Mouse (Mus musculus) forebrain, embryonic 13.5 days (tissue): Measurements from ENCODE around the gene Iqce. TPM values are rescaled to one million over a fixed set of nuclear protein-coding genes. Genes with fewer than 3 reads are reported as not detected.

Source experiments
- ATAC-seq: fragments of 200-750 bp; cut with Nextera tagmentation; 2 replicates; pipeline ENCODE4 v1.8.0; 2017
- H3K27ac ChIP-seq: fragments of 300-500 bp; sonication (generic); 2 replicates; pipeline ENCODE4 v1.5.1; 2015; ENCODE audit warnings: inconsistent platforms, mild to moderate bottlenecking, moderate library complexity
- H3K27me3 ChIP-seq: fragments of 300-500 bp; sonication (generic); 2 replicates; pipeline ENCODE4 v1.6.1; 2015; ENCODE audit warnings: mild to moderate bottlenecking, inconsistent platforms
- H3K36me3 ChIP-seq: fragments of 300-500 bp; sonication (generic); 2 replicates; pipeline ENCODE4 v1.6.1; 2015; ENCODE audit warnings: mild to moderate bottlenecking, inconsistent platforms; ENCODE audit not compliant: poor library complexity, severe bottlenecking
- H3K4me1 ChIP-seq: fragments of 300-500 bp; sonication (generic); 2 replicates; pipeline ENCODE4 v1.6.1; 2015; ENCODE audit warnings: inconsistent platforms
- H3K4me2 ChIP-seq: fragments of 300-500 bp; sonication (generic); 2 replicates; pipeline ENCODE4 v1.6.1; 2015; ENCODE audit warnings: inconsistent platforms, mild to moderate bottlenecking, moderate library complexity
- H3K4me3 ChIP-seq: fragments of 300-500 bp; sonication (generic); 2 replicates; pipeline ENCODE4 v1.5.1; 2015; ENCODE audit warnings: mild to moderate bottlenecking, inconsistent platforms
- H3K9ac ChIP-seq: fragments of 300-500 bp; sonication (generic); 2 replicates; pipeline ENCODE4 v1.6.1; 2015; ENCODE audit warnings: mild to moderate bottlenecking, inconsistent platforms
- H3K9me3 ChIP-seq: fragments of 300-500 bp; sonication (generic); replicated peaks from 2 replicates; pipeline ENCODE4 v1.6.1; 2016; ENCODE audit warnings: inconsistent platforms
- WGBS: fragments of 180-500 bp; shearing (Covaris S2); methylation state at CpG from one replicate; pipeline ENCODE4 v1.1.7; 2015; 5-methylcytosine and 5-hydroxymethylcytosine counted together
- polyA plus RNA-seq: library from polyadenylated mRNA; unstranded; fragments of >200 nt; fragmentation: Nextera tagmentation; extraction: Ambion mirVana; gene quantifications from 2 replicates; pipeline ENCODE4 v1.2.1, GENCODE M21; 2015

Iqce gene
- 20.1 and 27.6 TPM in 2 replicates for polyA plus RNA-seq

- H3K9ac ChIP-seq = peak within 1 kb of the TSS; percentile 83
- peaks cover 56% of the 10 kb centered on the region for H3K4me1 ChIP-seq
- H3K4me3 ChIP-seq = peak within 1 kb of the TSS; percentile 66
- under 1% methylated on average over 33 of the region's 33 CpGs for WGBS
- H3K36me3 ChIP-seq = peaks cover 20% of the 10 kb centered on the region
- peak; percentile 67 for ATAC-seq
- H3K4me2 ChIP-seq = peak within 1 kb of the TSS; percentile 90
- H3K27ac ChIP-seq = peak within 1 kb of the TSS; percentile 81
- H3K9me3 ChIP-seq = no peaks in the 10 kb centered on the region
- H3K27me3 ChIP-seq = no peaks in the 10 kb centered on the region
Measured at GRCm38 (mm10) chr5:140702103-140702513, at the start of gene Iqce. Gene Iqce, minus strand, starts transcription at chr5:140702378.

- no peak overlapping the region for H3K4me2 ChIP-seq
- peaks cover 10% of the 10 kb centered on the region for H3K4me1 ChIP-seq
- H3K9ac ChIP-seq = no peak overlapping the region
- no peak for ATAC-seq
- H3K36me3 ChIP-seq = peaks cover 15% of the 10 kb centered on the region
- H3K9me3 ChIP-seq = peaks cover 9% of the 10 kb centered on the region
- H3K27me3 ChIP-seq = no peaks in the 10 kb centered on the region
- no peak overlapping the region for H3K4me3 ChIP-seq
- 3% methylated on average over 1 of the region's 2 CpGs for WGBS
- H3K27ac ChIP-seq = no peak overlapping the region
Measured at GRCm38 (mm10) chr5:140750925-140751324, 48.7 kb upstream of the Iqce start.

GRCm38 (mm10) chr5:140749062-140749875 lies 47.1 kb upstream of the Iqce start:
- Histone ChIP-seq H3K27me3 (no peaks in the 10 kb centered on the region), H3K27ac (peak overlapping the region; percentile 12; the same call in 1 of the 2 replicates), H3K9ac (peak overlapping the region; percentile 58), H3K4me3 (peak overlapping the region; percentile 21), H3K4me1 (peaks cover 10% of the 10 kb centered on the region), H3K4me2 (peak overlapping the region; percentile 49), H3K9me3 (peaks cover 9% of the 10 kb centered on the region), H3K36me3 (0 out of 2 replicates have a peak, but pooled peaks cover 6% of the 10 kb centered on the region)
- peak; percentile 75 for ATAC-seq
- 20% methylated on average over 12 of the region's 12 CpGs for WGBS

GRCm38 (mm10) chr5:140748425-140748824 lies 46.2 kb upstream of the Iqce start:
- H3K36me3 ChIP-seq = 0 out of 2 replicates have a peak, but pooled peaks cover 6% of the 10 kb centered on the region
- WGBS = 84% methylated on average over 10 of the region's 10 CpGs
- no peak overlapping the region for H3K4me3 ChIP-seq
- peaks cover 15% of the 10 kb centered on the region for H3K4me1 ChIP-seq
- no peak overlapping the region for H3K27ac ChIP-seq
- ATAC-seq = no peak
- no peaks in the 10 kb centered on the region for H3K27me3 ChIP-seq
- no peak overlapping the region for H3K4me2 ChIP-seq
- no peak overlapping the region for H3K9ac ChIP-seq
- peaks cover 9% of the 10 kb centered on the region for H3K9me3 ChIP-seq

GRCm38 (mm10) chr5:140743706-140744131 lies 41.5 kb upstream of the Iqce start:
- Histone ChIP-seq H3K9ac (0 out of 2 replicates have a peak overlapping the region, but pooled peaks have one; percentile 8), H3K27ac (no peak overlapping the region), H3K27me3 (no peaks in the 10 kb centered on the region), H3K36me3 (no peaks in the 10 kb centered on the region), H3K9me3 (no peaks in the 10 kb centered on the region), H3K4me3 (no peak overlapping the region), H3K4me2 (no peak overlapping the region), H3K4me1 (peaks cover 5% of the 10 kb centered on the region; the same call in 1 of the 2 replicates)
- peak; percentile 13; the same call in 1 of the 2 replicates for ATAC-seq
- WGBS = 31% methylated on average over 12 of the region's 12 CpGs

GRCm38 (mm10) chr5:140741877-140742276 lies 39.7 kb upstream of the Iqce start:
- Histone ChIP-seq H3K4me3 (no peak overlapping the region), H3K36me3 (no peaks in the 10 kb centered on the region), H3K4me2 (no peak overlapping the region), H3K4me1 (0 out of 2 replicates have a peak, but pooled peaks cover 5% of the 10 kb centered on the region), H3K27ac (no peak overlapping the region), H3K9ac (no peak overlapping the region), H3K27me3 (peaks cover 5% of the 10 kb centered on the region), H3K9me3 (no peaks in the 10 kb centered on the region)
- no peak for ATAC-seq

GRCm38 (mm10) chr5:140741040-140741439 lies 38.9 kb upstream of the Iqce start:
- no peak overlapping the region for H3K4me2 ChIP-seq
- ATAC-seq = no peak
- no peak overlapping the region for H3K4me3 ChIP-seq
- no peak overlapping the region for H3K9ac ChIP-seq
- H3K27ac ChIP-seq = no peak overlapping the region
- H3K9me3 ChIP-seq = no peaks in the 10 kb centered on the region; the same call in 1 of the 2 replicates
- no peaks in the 10 kb centered on the region for H3K36me3 ChIP-seq
- 84% methylated on average over 11 of the region's 11 CpGs for WGBS
- 0 out of 2 replicates have a peak, but pooled peaks cover 5% of the 10 kb centered on the region for H3K4me1 ChIP-seq
- H3K27me3 ChIP-seq = peaks cover 14% of the 10 kb centered on the region

- no peak overlapping the region for H3K4me2 ChIP-seq
- no peaks in the 10 kb centered on the region for H3K36me3 ChIP-seq
- peaks cover 10% of the 10 kb centered on the region for H3K4me1 ChIP-seq
- H3K9me3 ChIP-seq = no peaks in the 10 kb centered on the region; the same call in 1 of the 2 replicates
- peaks cover 26% of the 10 kb centered on the region for H3K27me3 ChIP-seq
- no peak for ATAC-seq
- no peak overlapping the region for H3K9ac ChIP-seq
- WGBS = 85% methylated on average over 12 of the region's 12 CpGs
- H3K4me3 ChIP-seq = no peak overlapping the region
- no peak overlapping the region for H3K27ac ChIP-seq
Measured at GRCm38 (mm10) chr5:140739813-140740212, 37.6 kb upstream of the Iqce start.

GRCm38 (mm10) chr5:140736166-140736565 lies 34.0 kb upstream of the Iqce start:
- WGBS = 27% methylated on average over 13 of the region's 13 CpGs
- Histone ChIP-seq H3K27ac (no peak overlapping the region), H3K4me2 (peak overlapping the region; percentile 59; the same call in 1 of the 2 replicates), H3K9me3 (no peaks in the 10 kb centered on the region; the same call in 1 of the 2 replicates), H3K36me3 (no peaks in the 10 kb centered on the region), H3K27me3 (peaks cover 32% of the 10 kb centered on the region), H3K4me3 (no peak overlapping the region), H3K4me1 (peaks cover 6% of the 10 kb centered on the region), H3K9ac (no peak overlapping the region)
- no peak for ATAC-seq

GRCm38 (mm10) chr5:140735297-140735696 lies 33.1 kb upstream of the Iqce start:
- H3K9ac ChIP-seq = peak overlapping the region; percentile 30
- H3K27ac ChIP-seq = no peak overlapping the region
- H3K36me3 ChIP-seq = no peaks in the 10 kb centered on the region
- H3K4me2 ChIP-seq = peak overlapping the region; percentile 59
- no peak for ATAC-seq
- H3K4me3 ChIP-seq = peak overlapping the region; percentile 23
- H3K27me3 ChIP-seq = peaks cover 32% of the 10 kb centered on the region
- H3K9me3 ChIP-seq = no peaks in the 10 kb centered on the region; the same call in 1 of the 2 replicates
- WGBS = under 1% methylated on average over 21 of the region's 22 CpGs
- H3K4me1 ChIP-seq = peaks cover 6% of the 10 kb centered on the region

- Histone ChIP-seq H3K27ac (no peak overlapping the region), H3K4me3 (no peak overlapping the region), H3K36me3 (no peaks in the 10 kb centered on the region), H3K9ac (no peak overlapping the region), H3K9me3 (no peaks in the 10 kb centered on the region; the same call in 1 of the 2 replicates), H3K4me1 (peaks cover 6% of the 10 kb centered on the region), H3K27me3 (peaks cover 32% of the 10 kb centered on the region), H3K4me2 (no peak overlapping the region)
- ATAC-seq = no peak
- 86% methylated on average over 3 of the region's 3 CpGs for WGBS
Measured at GRCm38 (mm10) chr5:140733336-140733735, 31.2 kb upstream of the Iqce start.

GRCm38 (mm10) chr5:140732195-140732594 lies 30.0 kb upstream of the Iqce start:
- Histone ChIP-seq H3K9me3 (no peaks in the 10 kb centered on the region; the same call in 1 of the 2 replicates), H3K27ac (no peak overlapping the region), H3K9ac (no peak overlapping the region), H3K36me3 (no peaks in the 10 kb centered on the region), H3K4me2 (no peak overlapping the region), H3K27me3 (peaks cover 30% of the 10 kb centered on the region), H3K4me3 (no peak overlapping the region), H3K4me1 (peaks cover 7% of the 10 kb centered on the region)
- no peak for ATAC-seq
- 71% methylated on average over 4 of the region's 4 CpGs for WGBS
